Mouse (Mus musculus): Measurements from ENCODE around the gene Rabl6. TPM values are rescaled to one million over a fixed set of nuclear protein-coding genes. Genes with fewer than 3 reads are reported as not detected.
"Not testable (repeated sequence)": the region's sequence is repeated elsewhere in the genome, so short reads cannot be mapped to it uniquely, and the experiment has no call there.

The Rabl6 gene
- polyA plus RNA-seq, 1 experiment = 65.8 TPM

DNA sequence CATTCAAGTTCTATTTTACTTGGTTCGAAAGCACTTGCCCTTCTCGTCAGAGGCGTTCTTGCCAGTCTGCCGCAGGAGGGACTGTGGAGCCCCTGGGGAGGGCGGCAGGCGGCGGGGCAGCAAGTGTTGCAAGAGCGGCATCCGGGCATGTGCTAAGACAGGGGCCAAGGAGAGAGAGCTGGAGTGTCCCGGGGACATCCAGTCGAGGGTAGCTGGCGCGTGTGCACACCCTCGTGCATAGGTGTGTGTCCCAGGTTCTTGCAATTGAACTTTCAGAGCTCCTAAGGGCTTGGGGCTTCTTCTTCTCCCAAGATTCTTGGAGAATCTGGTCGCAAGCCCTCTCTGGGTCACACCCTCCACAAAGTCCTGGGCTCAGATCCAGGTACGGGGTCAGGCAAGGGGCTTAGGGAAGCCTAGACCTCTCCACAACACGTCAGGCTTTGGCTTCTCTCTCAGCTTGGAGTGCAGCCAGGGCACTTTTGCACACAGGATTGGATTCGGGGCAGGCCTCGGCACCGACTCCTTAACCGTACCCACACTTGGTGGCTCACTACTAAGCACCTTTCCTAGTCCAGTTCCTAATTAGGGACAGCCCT, 32.8 kb downstream of the Rabl6 start:
- DNase-seq (ENCODE audit: low read depth) = no peak

DNA sequence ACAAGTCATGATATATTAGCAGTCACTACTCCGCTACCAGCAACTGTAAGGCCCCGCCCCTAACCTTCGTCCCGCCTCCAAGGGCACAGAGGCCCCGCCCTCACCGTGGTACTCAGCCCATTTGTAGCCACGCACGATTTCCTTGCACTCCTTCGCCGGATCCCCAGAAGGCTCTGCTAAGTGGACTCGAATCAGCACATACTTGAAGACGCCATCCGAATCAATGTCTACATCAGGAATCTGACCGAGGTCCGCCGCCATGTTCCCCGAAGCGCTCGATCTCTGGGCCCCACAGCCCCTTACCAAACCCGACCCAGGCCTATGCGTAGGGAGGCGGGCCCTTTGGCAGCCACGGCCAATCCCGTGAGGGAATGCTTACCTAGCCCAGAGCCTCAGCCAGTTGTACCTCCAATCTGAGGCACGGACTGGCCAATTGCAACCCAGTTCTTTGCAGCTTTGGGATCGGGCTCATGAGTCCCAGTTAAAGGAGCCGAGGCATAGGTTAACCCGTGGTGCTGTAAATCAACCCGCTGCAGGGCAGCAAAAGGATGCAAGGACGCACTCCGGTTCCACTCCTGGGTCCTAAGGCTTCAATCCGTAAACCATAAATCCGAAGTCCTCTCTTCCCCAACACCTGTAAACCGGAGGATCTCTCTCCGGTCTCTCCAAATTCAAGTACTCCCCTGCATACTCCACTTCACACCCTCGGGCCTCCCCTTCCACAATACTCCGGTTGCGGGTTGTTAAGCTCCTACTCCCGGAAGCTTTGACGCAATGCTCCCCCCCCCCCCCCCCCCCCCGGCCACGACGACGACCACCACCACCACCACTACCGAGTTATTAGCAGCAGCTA, 33.5 kb downstream of the Rabl6 start, which contains the start of the genes Mamdc4 and Phpt1:
Mamdc4 (minus strand) TSS at position 267 of the 853 bp plus-strand sequence.
Phpt1 (minus strand) TSS at position 646 of the 853 bp plus-strand sequence.
- peak; percentile 95 for DNase-seq (ENCODE audit: low read depth)

DNA sequence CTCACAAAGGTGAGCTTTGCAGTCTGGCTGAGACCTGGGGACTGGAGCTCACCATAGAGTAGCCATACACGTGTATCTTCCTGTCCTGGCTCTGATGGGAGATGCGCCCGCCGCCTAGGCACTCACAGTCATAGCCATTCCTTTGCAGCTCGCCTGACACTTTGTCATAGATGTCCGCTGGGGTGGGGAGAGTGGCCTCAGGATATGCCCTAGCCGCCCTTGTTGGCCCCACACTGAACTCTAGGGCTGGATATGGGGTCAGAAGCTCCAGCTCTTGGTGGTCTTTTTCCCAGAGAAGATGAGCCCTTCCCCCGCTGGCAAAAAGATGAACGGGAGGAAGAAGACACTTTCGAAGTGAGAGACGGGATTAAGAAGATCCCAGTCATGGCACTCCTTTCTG, 34.2 kb downstream of the Rabl6 start:
- DNase-seq (ENCODE audit: low read depth) = no peak

DNA sequence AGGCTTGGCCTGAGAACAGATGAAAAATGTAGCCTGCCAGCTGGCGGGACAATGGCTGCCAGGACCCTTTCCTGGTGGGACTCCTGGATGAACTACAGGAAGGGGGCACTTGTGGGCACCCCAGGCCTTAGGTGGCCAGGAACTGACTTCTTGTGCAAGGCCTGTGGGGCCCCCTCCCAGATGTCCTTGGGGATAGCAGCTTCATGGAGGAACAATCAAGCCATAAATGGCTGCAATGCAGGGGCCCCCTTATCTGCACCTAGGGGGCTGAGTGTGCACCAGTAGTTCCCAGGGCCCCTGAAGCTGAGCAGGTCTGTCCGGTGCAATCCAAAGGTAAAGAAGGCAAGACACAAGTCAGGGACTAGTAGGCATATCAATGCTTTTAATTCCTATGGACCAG, 35.3 kb downstream of the Rabl6 start:
- DNase-seq (ENCODE audit: low read depth) = no peak

DNA sequence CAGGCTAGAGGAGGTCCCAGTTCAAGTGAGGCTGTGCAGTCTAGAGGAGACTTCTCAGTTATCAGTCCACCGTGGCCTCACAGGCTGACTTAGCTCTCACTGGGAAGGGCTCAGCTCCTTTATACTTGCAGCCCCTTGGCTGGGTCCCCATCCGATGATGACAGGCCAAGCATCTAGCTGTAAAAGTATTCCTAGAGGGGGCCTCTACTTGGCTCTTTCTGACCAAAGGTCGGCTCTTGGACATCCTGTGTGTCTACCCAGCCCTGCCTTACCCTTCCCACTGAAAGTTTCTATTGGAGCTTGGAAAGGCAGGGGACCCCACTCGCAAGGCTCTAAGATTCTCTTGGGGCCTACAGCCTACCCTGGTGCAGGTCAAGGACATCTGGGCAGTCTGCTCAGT, 37.1 kb downstream of the Rabl6 start:
- DNase-seq (ENCODE audit: low read depth) = no peak

DNA sequence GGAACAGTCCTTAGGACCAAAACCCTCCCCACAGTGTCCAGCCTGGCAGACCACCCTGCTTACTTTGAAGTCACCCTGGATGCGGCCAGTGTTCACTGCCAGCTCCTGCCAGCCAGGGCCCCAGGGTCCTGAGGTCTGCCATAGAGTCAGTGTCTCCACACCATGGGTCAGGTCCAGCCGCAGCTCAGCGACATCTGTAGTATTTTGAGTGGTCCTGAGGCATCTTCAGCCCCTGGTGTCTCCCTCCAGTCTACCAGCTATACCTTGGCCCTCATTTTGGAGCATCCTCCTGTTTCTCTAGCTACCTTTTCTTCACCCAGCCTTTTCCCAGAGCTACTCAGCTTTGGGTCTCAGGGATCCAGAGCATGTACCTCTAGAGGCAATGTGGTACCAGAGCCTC, 39.0 kb downstream of the Rabl6 start:
- no peak for DNase-seq (ENCODE audit: low read depth)

DNA sequence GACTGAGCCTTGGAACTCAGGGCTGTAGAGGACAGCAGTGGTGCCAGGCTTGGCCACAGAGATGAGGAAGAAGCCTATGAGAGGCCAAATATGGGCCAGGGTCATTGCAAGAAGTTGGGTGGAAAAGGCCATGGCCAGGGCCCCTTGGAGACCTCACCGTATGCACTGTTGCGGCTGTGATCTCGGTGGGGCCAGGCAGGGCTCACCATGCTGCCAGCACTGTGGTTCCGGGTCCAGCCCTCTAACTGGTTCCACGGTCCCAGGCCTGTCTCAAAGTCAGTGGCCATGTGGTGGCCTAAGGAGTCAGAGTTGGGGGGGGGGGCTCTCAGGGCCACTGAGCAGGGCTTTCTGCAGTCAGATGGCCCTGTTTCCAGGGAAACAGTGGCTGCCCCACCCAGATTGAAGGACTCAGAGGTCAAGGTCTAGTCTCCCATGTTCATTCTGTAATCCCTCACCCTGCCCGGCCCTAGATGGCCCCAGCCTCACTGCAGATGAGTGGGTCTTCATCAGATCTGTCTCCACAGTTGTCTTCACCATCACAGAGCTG, 39.8 kb downstream of the Rabl6 start:
- DNase-seq (ENCODE audit: low read depth) = no peak

DNA sequence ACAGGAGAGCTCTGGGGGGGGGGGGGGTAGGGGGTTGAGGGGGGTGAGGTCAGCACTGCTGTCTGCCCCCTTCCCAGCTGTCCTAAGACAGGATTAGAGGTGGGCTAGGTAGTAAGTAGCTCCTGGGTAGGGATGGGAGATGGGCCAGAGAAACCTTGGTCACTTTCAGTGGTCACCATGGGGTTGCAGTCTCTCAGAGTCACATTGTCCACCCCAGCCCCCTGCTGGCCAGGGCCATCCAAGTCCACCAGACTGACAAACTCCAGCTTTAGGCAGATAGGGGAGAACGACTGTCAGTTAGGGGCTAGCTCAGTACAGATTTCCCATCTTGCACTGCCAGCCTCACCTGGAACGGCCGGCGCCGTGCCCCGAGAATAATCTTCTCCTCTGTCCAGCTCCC, 41.8 kb downstream of the Rabl6 start:
- no peak for DNase-seq (ENCODE audit: low read depth)

DNA sequence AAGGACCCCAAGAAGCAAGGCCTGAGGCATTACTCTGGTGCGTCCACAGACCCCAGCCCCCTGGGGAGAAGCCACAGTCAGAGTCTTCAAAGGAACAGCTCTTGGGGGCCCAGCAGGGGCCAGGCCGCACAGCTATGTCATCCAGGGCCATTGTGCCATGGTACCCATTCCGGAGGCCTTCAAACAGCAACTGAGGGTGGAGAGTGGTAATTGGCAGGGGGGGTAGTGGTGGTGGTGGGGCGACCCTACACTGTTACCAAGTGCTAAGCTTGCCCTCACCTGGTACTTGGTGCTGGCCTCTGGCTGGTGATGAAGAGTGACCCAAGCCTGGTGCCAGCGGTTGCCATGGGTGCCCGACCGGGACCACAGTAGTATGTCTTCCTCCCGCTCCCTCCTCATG, 42.6 kb downstream of the Rabl6 start:
- no peak for DNase-seq (ENCODE audit: low read depth)

DNA sequence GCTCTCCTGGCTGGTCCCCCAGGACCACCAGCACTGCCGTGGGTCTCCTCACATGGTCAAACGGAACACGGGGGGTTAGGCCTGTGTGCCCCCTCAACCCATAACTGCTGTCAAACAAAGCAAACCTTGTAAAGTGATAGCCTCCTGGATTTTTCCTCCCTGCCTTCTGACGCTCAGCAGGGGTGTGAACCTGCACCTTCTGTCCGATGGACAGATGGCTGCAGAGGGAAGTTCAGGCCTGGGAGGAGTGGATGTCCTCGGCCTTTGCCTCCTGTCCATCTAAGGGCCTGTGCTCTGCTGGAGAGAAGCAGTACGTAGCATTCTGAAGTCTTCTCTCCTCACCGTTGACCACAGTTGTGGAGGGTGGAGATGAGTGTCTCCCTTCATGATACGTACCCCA, 46.4 kb downstream of the Rabl6 start:
- no peak for DNase-seq (ENCODE audit: low read depth)

DNA sequence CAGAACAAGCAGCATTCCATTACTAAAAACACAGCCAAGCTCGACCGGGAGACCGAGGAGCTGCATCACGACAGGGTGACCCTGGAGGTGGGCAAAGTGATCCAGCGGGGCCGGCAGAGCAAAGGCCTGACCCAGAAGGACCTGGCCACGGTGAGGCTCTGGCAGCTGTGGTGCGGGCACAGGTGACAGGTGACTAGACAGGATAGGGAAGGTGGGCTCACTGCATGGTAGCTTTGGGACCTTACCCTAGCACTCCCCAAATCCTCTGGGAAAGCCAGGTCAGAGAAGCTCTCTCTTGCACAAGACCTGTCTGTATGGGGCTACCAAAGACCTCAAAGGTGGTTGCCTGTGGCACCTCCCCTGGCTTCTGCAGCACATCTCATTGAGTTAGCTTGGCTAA, 47.8 kb downstream of the Rabl6 start:
- no peak for DNase-seq (ENCODE audit: low read depth)

DNA sequence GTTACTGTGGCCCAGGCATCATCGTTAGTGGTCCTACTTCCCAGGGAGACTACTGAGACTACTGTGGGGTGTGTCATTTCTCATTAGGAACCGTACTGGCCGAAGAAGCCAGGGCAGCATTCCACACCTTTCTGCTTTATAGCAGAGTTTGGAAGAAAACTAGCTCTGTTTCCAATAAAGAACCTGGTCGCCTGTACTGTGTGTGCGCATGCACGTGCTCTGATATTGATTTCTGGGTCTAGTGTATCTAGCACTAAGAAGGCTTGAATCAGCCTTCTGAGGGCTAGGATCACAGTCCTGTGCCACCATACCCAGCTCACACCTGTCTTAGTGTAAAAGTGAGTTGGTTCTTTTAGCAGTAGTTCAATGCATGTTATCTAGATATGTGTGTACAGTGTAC, 49.5 kb downstream of the Rabl6 start:
- no peak for DNase-seq (ENCODE audit: low read depth)

DNA sequence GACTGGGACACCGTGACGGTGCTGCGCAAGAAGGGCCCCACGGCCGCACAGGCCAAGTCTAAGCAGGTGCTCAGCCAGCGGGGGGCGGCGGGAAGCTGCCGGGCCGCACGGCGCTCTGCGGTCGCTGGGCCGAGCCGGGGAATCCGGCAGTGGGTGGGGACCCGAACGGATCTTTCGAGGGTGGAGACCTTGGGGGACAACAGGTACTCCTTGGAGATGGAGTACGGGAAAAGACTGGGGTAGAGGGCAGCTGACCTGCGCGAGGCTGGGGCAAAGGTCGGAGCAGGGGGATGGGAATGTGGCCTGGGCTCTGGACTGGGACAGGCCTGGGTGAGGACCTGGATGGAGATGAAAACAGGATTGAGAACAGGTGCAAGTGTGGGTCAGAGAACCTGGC, 50.4 kb downstream of the Rabl6 start:
- DNase-seq (ENCODE audit: low read depth) = no peak

DNA sequence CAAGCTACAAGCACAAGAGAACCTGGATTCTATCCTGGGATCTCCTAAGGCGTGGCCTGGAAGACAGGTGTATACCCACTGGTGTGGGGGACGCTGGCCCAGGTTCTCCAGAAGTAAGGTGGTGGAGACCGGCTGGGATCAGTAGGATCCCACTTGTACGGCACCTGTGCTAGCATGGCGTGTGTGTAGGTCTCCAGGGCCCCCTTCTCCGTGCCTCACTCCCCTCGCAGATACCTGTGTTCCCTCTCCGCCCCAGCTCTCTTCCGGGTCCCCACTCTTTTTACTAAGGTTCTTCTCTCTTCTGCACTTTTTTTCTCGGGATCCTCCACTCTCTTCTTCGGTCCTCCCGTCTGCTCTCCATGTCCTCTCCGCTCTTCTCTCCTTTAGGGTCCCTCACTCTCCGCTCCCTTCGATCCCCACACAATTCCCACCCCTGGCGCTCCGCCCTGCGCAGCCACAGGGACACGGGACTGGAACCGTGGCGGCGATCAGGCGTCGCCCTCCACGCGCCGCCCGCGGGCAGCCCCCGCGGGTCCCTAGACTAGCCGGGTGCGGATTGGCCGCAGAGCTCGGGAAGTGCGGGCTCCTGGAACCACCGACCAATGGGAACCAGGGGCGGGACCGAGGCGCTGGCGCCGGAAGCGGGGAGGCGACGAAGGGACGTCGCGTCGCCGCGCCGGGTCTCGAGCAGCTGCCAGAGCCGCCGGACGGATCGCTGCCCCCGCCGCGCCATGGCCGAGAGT, 50.9 kb downstream of the Rabl6 start, which contains the start of gene Edf1:
Edf1 (plus strand) TSS at position 627 of the 743 bp plus-strand sequence.
- no peak for DNase-seq (ENCODE audit: low read depth)

DNA sequence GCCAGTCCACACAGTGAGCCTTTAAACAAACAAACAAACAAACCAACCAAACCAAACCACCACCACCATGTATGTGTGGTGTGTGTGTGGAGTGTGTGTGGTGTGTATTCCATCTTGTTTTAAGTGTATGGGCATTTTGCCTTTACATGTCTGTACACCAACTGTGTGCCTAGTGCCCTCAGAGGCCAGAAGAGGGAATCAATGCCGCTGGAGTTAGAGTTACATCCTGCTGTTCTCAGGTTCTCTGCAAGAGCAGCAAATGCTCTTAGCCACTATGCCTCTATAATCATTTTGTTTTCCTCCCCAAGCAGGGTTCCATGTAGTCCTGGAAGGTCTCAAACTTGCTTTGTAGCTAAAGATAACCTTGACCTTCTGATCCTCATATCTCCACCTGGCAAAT, 52.0 kb downstream of the Rabl6 start:
- no peak for DNase-seq (ENCODE audit: low read depth)

DNA sequence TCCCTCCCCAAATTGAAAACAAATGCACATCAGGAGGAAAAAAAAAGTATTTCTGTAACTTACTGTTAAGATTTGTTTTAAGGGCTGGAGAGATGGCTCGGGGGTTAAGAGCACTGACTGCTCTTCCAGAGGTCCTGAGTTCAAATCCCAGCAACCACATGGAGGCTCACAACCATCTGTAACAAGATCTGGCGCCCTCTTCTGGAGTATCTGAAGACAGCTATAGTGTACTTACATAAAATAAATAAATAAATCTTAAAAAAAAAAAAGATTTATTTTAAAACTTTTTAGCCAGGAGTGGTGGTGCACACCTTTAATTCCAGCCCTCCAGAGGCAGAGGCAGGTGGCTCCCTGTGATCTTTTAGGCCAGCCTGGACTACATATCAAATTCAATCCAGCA, 52.8 kb downstream of the Rabl6 start:
- not testable (repeated sequence) for DNase-seq (ENCODE audit: low read depth)

DNA sequence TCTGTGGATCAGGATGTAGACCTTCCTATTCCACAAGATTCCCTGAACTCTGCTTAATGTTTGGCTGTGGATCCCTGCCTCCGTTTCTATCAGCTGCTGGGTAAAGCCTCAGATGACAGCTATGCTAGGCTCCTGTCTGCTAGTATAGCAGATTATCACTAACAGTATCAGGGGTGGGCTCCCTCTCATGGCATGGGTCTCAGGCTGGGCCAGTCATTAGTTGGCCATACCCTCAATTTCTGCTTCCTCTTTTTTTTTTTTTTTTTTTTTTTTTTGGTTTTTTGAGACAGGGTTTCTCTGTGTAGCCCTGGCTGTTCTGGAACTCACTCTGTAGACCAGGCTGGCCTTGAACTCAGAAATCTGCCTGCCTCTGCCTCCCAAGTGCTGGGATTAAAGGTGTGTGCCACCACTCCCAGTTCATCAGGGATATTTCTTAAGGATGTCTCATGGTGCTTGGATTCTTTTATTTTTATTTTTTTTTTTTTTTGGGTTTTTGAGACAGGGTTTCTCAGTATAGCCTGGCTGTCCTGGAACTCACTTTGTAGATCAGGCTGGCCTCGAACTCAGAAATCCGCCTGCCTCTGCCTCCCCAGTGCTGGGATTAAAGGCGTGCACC, 55.0 kb downstream of the Rabl6 start:
- not testable (repeated sequence) for DNase-seq (ENCODE audit: low read depth)

DNA sequence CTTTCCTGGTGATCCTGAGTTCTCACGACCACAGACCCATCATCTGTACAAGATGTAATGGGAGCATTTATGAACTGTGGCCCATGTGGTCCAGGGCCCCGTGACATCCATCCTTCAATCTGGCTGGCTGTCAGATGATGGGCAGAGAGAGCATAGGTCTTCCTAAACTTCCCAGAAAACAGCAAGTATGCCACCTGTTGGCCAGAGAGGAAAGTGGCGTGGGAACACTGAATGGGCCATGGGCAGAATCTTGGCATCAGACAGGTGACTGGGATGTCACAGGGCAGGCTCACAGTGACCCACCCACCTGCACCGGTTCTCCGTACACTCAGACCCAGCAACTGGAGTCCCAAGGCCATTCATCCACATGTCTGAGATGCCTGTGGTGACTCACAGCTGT, 57.1 kb downstream of the Rabl6 start:
- DNase-seq (ENCODE audit: low read depth) = no peak

DNA sequence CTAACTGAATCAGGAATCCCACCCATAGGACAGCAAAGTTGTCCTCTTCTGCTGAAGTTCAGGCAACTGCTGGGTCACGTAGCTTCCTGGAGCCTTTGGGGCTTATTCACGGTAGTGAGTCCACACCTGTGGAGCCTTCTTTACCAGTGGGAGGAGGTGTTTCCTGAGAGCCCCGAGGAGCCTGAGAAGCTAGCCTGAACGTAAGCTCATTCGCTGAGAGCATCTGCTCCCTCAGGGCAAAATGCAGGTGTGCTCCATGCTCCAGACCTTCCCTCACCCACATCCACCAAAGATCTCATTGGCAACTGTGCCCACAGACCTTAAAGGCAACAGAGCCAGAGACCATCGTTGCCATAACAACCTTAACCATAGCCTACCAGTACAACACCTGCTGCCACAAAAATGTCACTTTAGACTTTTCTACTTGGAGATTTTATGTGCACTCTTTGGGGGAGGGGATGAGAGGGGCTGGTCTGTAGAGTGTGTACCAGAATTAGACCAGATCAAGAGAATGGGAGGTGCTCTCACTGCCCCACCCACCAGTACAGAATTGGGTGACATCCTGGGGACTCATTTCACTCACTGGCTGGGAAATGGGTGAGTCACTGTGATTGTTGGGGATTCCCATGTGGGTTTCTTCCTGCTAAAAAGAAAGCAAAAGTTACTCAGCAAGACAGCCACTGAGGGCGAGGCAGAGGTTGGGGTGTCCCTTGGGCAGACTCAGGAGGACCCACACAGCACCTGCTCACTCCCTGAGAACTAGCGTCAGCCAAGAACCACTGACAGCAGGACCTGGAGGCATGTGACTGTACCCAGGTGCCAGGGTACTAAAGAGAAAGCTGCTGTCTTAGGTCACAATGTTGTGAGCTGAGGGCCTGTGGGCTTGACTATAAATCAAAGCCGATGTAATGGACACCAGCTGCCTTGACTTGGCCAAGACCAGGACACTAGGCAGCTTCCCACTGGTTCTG, 59.0 kb downstream of the Rabl6 start:
- DNase-seq (ENCODE audit: low read depth) = no peak

DNA sequence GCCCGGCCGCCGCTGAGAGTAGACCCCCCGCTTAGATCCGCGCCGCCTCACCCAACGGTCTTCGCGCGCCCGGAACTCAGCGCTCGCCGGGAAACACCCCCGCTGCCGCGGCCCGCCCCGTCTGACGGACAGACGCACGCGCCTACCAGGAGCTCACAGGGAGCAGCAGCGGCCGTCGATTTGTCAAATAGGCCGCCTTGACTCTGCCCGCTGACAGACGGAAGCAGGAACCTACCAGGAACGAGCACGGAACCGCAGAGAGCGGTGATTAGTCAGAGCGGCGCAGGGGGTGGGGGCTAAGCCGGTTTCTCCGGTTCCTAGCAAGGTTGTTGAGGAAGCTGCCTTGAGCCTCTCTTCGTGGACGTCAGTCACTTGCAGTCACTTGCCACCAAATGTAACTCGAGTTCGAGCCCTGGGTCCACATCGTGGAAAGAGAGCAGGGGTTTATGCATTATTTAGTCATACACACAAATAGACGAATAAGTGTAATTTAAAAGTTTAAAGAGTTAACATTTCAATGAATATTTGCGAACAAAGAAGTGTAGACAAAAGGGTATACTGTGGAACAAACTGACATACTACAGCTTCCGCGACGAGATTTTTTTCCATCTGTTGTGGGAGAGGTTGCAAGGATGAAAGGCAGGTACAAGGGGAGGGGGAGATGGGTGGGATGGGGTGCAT, 61.4 kb downstream of the Rabl6 start, which contains the start of gene Traf2:
Traf2 (minus strand) TSS at position 130 of the 681 bp plus-strand sequence.
- peak; percentile 93 for DNase-seq (ENCODE audit: low read depth)

Measured in gonadal fat pad, adult 2 months (tissue).